Mouse (Mus musculus): Measurements from ENCODE around the gene Tmigd3. TPM values are rescaled to one million over a fixed set of nuclear protein-coding genes. Genes with fewer than 3 reads are reported as not detected.

The Tmigd3 gene
- polyA plus RNA-seq, 1 experiment from 2014 or later: 0.89 TPM

DNA sequence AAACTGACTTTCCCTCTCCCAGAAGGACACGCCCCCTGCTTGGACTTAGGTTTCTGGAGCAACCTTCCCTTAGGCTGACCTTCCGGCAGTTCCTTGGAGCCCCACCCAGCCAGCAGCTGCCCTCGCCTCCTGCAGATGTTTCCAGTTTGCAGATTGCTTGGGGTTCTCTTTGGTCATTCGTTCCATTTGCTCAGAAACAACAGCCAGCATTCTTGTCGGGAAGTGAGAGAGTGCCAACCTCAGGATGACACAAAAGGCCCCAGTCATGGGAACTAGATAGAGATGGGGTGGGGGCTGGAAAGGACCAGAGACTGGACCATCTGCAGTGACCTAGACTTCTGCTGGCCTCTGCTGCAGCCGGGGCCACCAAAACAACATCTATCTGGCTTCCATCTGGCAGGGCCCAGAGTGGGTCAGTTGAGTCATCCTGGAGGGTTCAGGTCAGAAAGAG lies 23.3 kb downstream of the Tmigd3 start:
- peaks cover 21% of the 10 kb centered on the region for H3K4me1 ChIP-seq (ENCODE audit: control insufficient read depth, insufficient read depth, low read length)
- H3K4me2 ChIP-seq (ENCODE audit: low read depth, low read length): no peak overlapping the region
- no peak overlapping the region for H3K9ac ChIP-seq (ENCODE audit: low read depth, low read length)
- H3K27ac ChIP-seq (replicated peaks; ENCODE audit: low read depth, low read length): no peak overlapping the region
- no peak overlapping the region for H3K4me3 ChIP-seq (ENCODE audit: low read depth, low read length)
- 30% methylated on average over 6 of the region's 6 CpGs for WGBS
- peak; percentile 45 for DNase-seq (ENCODE audit: low spot score)
- no peaks in the 10 kb centered on the region for H3K36me3 ChIP-seq (ENCODE audit: control insufficient read depth, insufficient read depth, low read length)
- peak; percentile 23; the same call in 1 of the 2 replicates for ATAC-seq (ENCODE audit: low read depth)
- H3K9me3 ChIP-seq (ENCODE audit: control insufficient read depth, low read length): no peaks in the 10 kb centered on the region
- no peaks in the 10 kb centered on the region for H3K27me3 ChIP-seq (replicated peaks; ENCODE audit: control insufficient read depth, insufficient read depth, low read length)

DNA sequence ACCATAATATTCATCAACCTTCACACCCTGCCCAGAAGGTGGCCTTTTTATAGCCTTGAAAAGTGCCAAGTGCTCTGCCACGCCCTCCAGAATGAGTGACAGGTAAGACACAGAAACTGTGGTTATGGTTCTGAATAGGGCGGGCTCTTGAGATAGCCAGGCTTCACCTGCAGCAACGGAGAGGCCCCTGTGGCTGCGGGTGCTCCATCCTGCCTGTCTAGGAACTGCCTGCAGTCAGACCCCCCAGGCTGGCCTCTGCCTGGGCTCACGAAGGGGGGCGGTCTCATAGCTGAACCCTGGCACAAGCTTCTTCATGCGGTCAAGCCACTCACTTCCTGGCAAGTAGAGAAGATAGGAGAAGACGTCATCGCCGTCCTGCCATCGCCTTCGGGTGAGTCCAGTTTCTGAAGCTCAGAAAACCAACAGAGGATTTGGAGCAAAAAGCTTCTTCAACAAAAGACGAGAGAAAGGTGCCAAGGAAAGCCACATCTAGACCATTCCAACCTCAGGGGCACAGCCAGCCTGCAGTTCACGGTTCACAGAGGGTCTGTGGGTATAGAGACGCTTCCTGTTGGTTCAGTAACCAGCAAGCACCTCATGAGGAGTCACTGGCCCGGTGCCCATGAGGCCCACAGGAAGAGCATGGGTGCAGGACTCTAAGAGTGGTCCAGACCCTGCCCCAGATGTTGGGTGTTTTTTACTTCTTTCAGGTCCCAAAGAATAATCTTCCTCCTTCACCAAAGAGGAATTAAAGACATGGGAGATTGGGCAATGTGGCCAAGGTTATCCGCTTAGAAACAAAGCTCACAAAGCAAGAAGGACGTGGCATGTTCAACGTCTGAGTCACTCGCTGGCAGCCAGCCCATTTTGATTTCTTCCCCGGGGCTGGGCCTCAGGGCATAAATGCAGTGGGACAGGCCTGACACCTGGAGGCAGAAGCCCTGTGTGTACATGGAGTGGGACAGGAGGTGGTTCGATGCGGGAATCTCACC lies 24.2 kb downstream of the Tmigd3 start:
- Histone ChIP-seq H3K36me3 (ENCODE audit: control insufficient read depth, insufficient read depth, low read length) (no peaks in the 10 kb centered on the region), H3K4me1 (ENCODE audit: control insufficient read depth, insufficient read depth, low read length) (peaks cover 21% of the 10 kb centered on the region), H3K4me3 (ENCODE audit: low read depth, low read length) (no peak overlapping the region), H3K4me2 (ENCODE audit: low read depth, low read length) (no peak overlapping the region), H3K9ac (ENCODE audit: low read depth, low read length) (no peak overlapping the region), H3K27me3 (replicated peaks; ENCODE audit: control insufficient read depth, insufficient read depth, low read length) (no peaks in the 10 kb centered on the region), H3K9me3 (ENCODE audit: control insufficient read depth, low read length) (no peaks in the 10 kb centered on the region), H3K27ac (replicated peaks; ENCODE audit: low read depth, low read length) (0 out of 2 replicates have a peak overlapping the region, but pooled peaks have one; percentile 8)
- 66% methylated on average over 23 of the region's 23 CpGs for WGBS
- DNase-seq (ENCODE audit: low spot score): peak; percentile 80
- peak; percentile 44; the same call in 1 of the 2 replicates for ATAC-seq (ENCODE audit: low read depth)

DNA sequence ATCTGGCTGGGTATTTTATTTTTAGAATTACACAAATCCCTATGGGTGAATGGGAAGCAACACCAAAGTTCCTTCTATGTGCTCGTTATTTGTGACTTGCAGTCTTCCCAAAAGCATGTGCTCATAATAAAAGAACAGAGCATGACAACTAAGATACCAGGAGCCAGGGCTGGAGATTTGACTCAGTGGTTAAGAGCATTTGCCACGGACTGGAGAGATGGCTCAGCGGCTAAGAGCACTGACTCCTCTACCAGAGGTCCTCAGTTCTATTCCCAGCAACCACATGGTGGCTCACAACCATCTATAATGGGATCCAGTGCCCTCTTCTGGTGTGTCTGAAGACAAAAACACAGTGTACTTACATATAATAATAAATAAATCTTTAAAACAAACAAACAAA lies 26.1 kb downstream of the Tmigd3 start:
- no peaks in the 10 kb centered on the region for H3K27me3 ChIP-seq (replicated peaks; ENCODE audit: control insufficient read depth, insufficient read depth, low read length)
- H3K4me2 ChIP-seq (ENCODE audit: low read depth, low read length): no peak overlapping the region
- 80% methylated on average over 3 of the region's 3 CpGs for WGBS
- no peak overlapping the region for H3K9ac ChIP-seq (ENCODE audit: low read depth, low read length)
- DNase-seq (ENCODE audit: low spot score) (no peak), ATAC-seq (ENCODE audit: low read depth) (no peak)
- H3K9me3 ChIP-seq (ENCODE audit: control insufficient read depth, low read length): no peaks in the 10 kb centered on the region
- no peak overlapping the region for H3K27ac ChIP-seq (replicated peaks; ENCODE audit: low read depth, low read length)
- no peaks in the 10 kb centered on the region for H3K36me3 ChIP-seq (ENCODE audit: control insufficient read depth, insufficient read depth, low read length)
- H3K4me3 ChIP-seq (ENCODE audit: low read depth, low read length): no peak overlapping the region
- peaks cover 21% of the 10 kb centered on the region for H3K4me1 ChIP-seq (ENCODE audit: control insufficient read depth, insufficient read depth, low read length)

DNA sequence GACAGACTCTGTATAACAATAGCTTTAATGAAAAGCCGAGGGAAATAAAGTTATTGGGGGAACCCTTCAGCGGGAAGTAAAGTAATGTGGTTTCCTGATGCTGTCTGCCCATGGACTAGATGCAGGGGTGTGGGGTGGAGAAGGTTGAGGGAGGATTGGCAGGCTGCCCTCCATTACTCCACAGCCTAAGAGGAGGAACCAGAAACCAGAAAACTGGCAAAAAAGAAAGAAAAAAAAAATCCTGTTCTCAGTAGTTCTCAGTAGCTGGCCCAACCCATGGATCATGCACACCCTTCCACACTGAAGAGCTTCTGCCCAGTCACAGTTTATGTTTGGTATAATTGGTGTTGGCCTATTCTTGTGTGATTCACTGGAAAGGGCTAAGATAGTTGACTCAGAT lies 27.6 kb downstream of the Tmigd3 start:
- WGBS: 64% methylated on average over 2 of the region's 2 CpGs
- no peaks in the 10 kb centered on the region for H3K9me3 ChIP-seq (ENCODE audit: control insufficient read depth, low read length)
- H3K36me3 ChIP-seq (ENCODE audit: control insufficient read depth, insufficient read depth, low read length): no peaks in the 10 kb centered on the region
- peaks cover 19% of the 10 kb centered on the region for H3K4me1 ChIP-seq (ENCODE audit: control insufficient read depth, insufficient read depth, low read length)
- DNase-seq (ENCODE audit: low spot score) (peak; percentile 45), ATAC-seq (ENCODE audit: low read depth) (no peak)
- no peaks in the 10 kb centered on the region for H3K27me3 ChIP-seq (replicated peaks; ENCODE audit: control insufficient read depth, insufficient read depth, low read length)
- no peak overlapping the region for H3K27ac ChIP-seq (replicated peaks; ENCODE audit: low read depth, low read length)
- no peak overlapping the region for H3K4me2 ChIP-seq (ENCODE audit: low read depth, low read length)
- H3K4me3 ChIP-seq (ENCODE audit: low read depth, low read length): no peak overlapping the region
- H3K9ac ChIP-seq (ENCODE audit: low read depth, low read length): no peak overlapping the region

DNA sequence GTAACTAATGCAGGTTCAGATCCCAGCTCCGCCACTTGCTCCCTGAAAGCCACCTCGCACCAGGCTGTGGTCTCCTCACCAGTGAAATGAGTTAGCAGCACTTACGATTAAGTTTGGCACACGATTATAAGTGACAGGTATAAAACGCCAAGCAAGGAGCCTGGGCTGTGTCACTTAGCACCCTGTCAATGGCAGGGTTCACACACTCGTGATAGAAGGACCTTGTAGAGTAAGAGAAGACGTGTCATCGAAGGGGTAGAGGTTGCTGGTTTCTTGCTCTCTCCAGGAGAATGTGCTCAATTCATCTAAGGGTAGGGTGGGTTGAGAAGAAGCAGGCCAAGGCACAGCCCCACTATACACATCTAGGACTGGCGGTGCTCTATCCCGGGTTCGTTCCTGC lies 28.2 kb downstream of the Tmigd3 start:
- ATAC-seq (ENCODE audit: low read depth): no peak
- Histone ChIP-seq H3K27ac (replicated peaks; ENCODE audit: low read depth, low read length) (no peak overlapping the region), H3K27me3 (replicated peaks; ENCODE audit: control insufficient read depth, insufficient read depth, low read length) (no peaks in the 10 kb centered on the region), H3K36me3 (ENCODE audit: control insufficient read depth, insufficient read depth, low read length) (no peaks in the 10 kb centered on the region), H3K4me3 (ENCODE audit: low read depth, low read length) (no peak overlapping the region), H3K4me2 (ENCODE audit: low read depth, low read length) (no peak overlapping the region), H3K4me1 (ENCODE audit: control insufficient read depth, insufficient read depth, low read length) (peaks cover 16% of the 10 kb centered on the region), H3K9me3 (ENCODE audit: control insufficient read depth, low read length) (no peaks in the 10 kb centered on the region), H3K9ac (ENCODE audit: low read depth, low read length) (no peak overlapping the region)
- 91% methylated on average over 11 of the region's 11 CpGs for WGBS
- DNase-seq (ENCODE audit: low spot score): no peak

DNA sequence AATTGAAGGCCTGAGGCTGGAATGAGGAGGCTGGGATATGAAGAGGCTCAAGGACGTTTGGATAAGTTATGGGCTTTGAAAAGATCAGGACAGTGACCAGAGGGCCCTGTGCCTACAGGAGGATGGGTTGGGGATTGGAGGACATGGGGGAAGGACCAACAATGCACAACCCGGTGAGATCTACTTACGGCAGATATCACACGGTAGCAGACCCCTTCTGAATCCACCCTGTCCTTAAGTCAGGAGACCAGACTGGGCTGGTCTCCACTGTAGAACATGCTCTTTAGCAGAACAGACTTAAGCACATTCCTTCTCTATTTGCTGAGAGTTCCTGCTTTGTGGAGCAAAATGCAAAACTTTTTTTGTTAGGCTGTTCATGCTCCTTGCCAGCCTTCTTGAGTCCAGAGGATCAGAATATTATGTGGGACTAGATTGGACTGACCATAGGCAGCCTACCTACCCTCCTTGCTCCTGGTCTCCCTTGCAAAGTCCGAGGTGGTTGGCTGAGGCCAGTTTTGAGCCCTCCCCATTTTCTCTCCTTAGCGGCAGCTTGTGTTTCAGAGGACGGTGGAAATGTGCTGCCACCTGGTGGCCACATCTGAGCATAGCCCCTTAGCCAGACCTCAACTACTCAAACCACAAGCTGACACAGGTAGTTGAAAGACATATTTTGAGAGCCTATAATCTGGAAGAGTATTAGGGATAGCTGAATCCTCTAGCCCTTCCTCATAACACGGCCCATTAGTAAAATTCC lies 28.9 kb downstream of the Tmigd3 start:
- peak; percentile 79 for ATAC-seq (ENCODE audit: low read depth)
- DNase-seq (ENCODE audit: low spot score): peak; percentile 81
- Histone ChIP-seq H3K9me3 (ENCODE audit: control insufficient read depth, low read length) (no peaks in the 10 kb centered on the region), H3K36me3 (ENCODE audit: control insufficient read depth, insufficient read depth, low read length) (no peaks in the 10 kb centered on the region), H3K4me2 (ENCODE audit: low read depth, low read length) (no peak overlapping the region), H3K9ac (ENCODE audit: low read depth, low read length) (no peak overlapping the region), H3K27me3 (replicated peaks; ENCODE audit: control insufficient read depth, insufficient read depth, low read length) (no peaks in the 10 kb centered on the region), H3K4me3 (ENCODE audit: low read depth, low read length) (no peak overlapping the region), H3K27ac (replicated peaks; ENCODE audit: low read depth, low read length) (no peak overlapping the region), H3K4me1 (ENCODE audit: control insufficient read depth, insufficient read depth, low read length) (peaks cover 9% of the 10 kb centered on the region)
- 38% methylated on average over 8 of the region's 8 CpGs for WGBS

DNA sequence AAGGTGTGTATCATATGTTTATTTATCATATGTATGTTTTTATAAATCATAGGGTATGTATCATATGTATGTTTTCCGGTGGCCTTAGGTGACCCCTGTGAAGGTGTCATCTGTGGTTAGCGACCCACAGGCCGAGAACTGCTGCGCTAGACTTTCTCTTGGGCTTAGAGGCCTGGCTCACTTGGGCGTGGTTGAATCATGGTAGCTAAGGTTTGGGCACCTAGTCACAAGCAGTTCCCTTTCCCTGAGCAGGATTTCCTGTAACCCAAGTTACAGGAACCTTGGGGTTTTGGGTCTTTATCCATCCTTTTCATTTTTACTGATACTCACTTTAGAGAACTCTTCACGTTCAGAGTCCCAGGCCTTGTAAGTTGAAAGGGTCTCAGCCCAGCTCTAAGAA lies 29.6 kb downstream of the Tmigd3 start:
- H3K4me2 ChIP-seq (ENCODE audit: low read depth, low read length): no peak overlapping the region
- no peaks in the 10 kb centered on the region for H3K9me3 ChIP-seq (ENCODE audit: control insufficient read depth, low read length)
- H3K4me3 ChIP-seq (ENCODE audit: low read depth, low read length): no peak overlapping the region
- H3K27ac ChIP-seq (replicated peaks; ENCODE audit: low read depth, low read length): no peak overlapping the region
- H3K27me3 ChIP-seq (replicated peaks; ENCODE audit: control insufficient read depth, insufficient read depth, low read length): no peaks in the 10 kb centered on the region
- no peak for DNase-seq (ENCODE audit: low spot score)
- H3K9ac ChIP-seq (ENCODE audit: low read depth, low read length): no peak overlapping the region
- ATAC-seq (ENCODE audit: low read depth): no peak
- WGBS: 71% methylated on average over 6 of the region's 6 CpGs
- H3K4me1 ChIP-seq (ENCODE audit: control insufficient read depth, insufficient read depth, low read length): peaks cover 2% of the 10 kb centered on the region; the same call in 1 of the 2 replicates
- no peaks in the 10 kb centered on the region for H3K36me3 ChIP-seq (ENCODE audit: control insufficient read depth, insufficient read depth, low read length)

DNA sequence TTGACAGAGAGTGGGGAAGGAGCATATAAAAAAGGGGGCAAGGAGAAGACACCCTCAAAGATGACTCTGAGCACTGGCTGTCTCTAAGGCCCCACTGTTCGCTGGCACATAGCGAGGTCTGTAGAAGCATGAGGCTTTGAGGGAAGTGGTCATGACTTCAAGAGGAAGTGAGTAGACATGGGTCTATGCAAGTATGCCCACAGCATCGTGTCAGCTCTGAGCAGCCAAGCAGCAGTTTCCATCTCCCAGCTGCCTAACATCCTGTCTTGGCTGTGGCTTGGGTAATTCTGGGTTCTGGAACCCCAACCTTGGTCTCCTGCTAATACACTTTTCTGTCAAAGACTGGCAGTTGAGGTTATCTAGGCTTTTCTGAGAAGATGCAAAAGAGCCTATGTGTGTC lies 30.0 kb downstream of the Tmigd3 start:
- H3K27ac ChIP-seq (replicated peaks; ENCODE audit: low read depth, low read length): no peak overlapping the region
- no peaks in the 10 kb centered on the region for H3K4me1 ChIP-seq (ENCODE audit: control insufficient read depth, insufficient read depth, low read length)
- no peak overlapping the region for H3K4me3 ChIP-seq (ENCODE audit: low read depth, low read length)
- ATAC-seq (ENCODE audit: low read depth) (no peak), DNase-seq (ENCODE audit: low spot score) (no peak)
- H3K36me3 ChIP-seq (ENCODE audit: control insufficient read depth, insufficient read depth, low read length): no peaks in the 10 kb centered on the region
- H3K9me3 ChIP-seq (ENCODE audit: control insufficient read depth, low read length): no peaks in the 10 kb centered on the region
- no peak overlapping the region for H3K9ac ChIP-seq (ENCODE audit: low read depth, low read length)
- no peak overlapping the region for H3K4me2 ChIP-seq (ENCODE audit: low read depth, low read length)
- no peaks in the 10 kb centered on the region for H3K27me3 ChIP-seq (replicated peaks; ENCODE audit: control insufficient read depth, insufficient read depth, low read length)
- 82% methylated on average over 3 of the region's 3 CpGs for WGBS

Measured in embryonic facial prominence, embryonic 14.5 days (tissue).